Mouse (Mus musculus) gonadal fat pad, adult 2 months (tissue): ENCODE data around the gene Cdc14a. TPM values are rescaled to one million over a fixed set of nuclear protein-coding genes. Genes with fewer than 3 reads are reported as not detected.
"Not testable (repeated sequence)": the region's sequence is repeated elsewhere in the genome, so short reads cannot be mapped to it uniquely, and the experiment has no call there.

Experiments used
- DNase-seq: peaks from one replicate; pipeline ENCODE4 v3.0.0-alpha.2; 2012; ENCODE audit warnings: low read depth
- polyA plus RNA-seq: library from polyadenylated mRNA; depleted of rRNA; stranded (reverse); fragments of >200 nt; gene quantifications from 2 replicates; pipeline ENCODE4 v1.2.3, GENCODE M21; 2012

The Cdc14a gene
- polyA plus RNA-seq, 1 experiment: 3.0 TPM

GRCm38 (mm10) chr3:116373196-116373595, 50.6 kb downstream of the Cdc14a start:
- no peak for DNase-seq

GRCm38 (mm10) chr3:116368868-116369437, 54.9 kb downstream of the Cdc14a start:
- no peak for DNase-seq

GRCm38 (mm10) chr3:116366125-116366524, 57.7 kb downstream of the Cdc14a start:
- no peak for DNase-seq

GRCm38 (mm10) chr3:116361906-116362305, 61.9 kb downstream of the Cdc14a start:
- no peak for DNase-seq

- DNase-seq: no peak
Measured at GRCm38 (mm10) chr3:116361101-116361500, 62.7 kb downstream of the Cdc14a start.

- no peak for DNase-seq
Measured at GRCm38 (mm10) chr3:116357866-116358265, 66.0 kb downstream of the Cdc14a start.

- DNase-seq: no peak
Measured at GRCm38 (mm10) chr3:116357180-116357579, 66.7 kb downstream of the Cdc14a start.

GRCm38 (mm10) chr3:116355026-116355788, 68.6 kb downstream of the Cdc14a start:
- DNase-seq: no peak

- DNase-seq: no peak
Measured at GRCm38 (mm10) chr3:116352486-116352885, 71.3 kb downstream of the Cdc14a start.

- DNase-seq: no peak
Measured at GRCm38 (mm10) chr3:116350389-116350967, 73.4 kb downstream of the Cdc14a start.

- not testable (repeated sequence) for DNase-seq
Measured at GRCm38 (mm10) chr3:116347571-116347970, 76.3 kb downstream of the Cdc14a start.

GRCm38 (mm10) chr3:116345245-116345644, 78.6 kb downstream of the Cdc14a start:
- no peak for DNase-seq

GRCm38 (mm10) chr3:116342251-116342650, 81.6 kb downstream of the Cdc14a start:
- DNase-seq: no peak

- no peak for DNase-seq
Measured at GRCm38 (mm10) chr3:116340950-116341624, 82.7 kb downstream of the Cdc14a start.

GRCm38 (mm10) chr3:116340281-116340680, 83.6 kb downstream of the Cdc14a start:
- DNase-seq: no peak

- no peak for DNase-seq
Measured at GRCm38 (mm10) chr3:116338616-116339015, 85.2 kb downstream of the Cdc14a start.

GRCm38 (mm10) chr3:116337840-116338239, 86.0 kb downstream of the Cdc14a start:
- DNase-seq: no peak

- no peak for DNase-seq
Measured at GRCm38 (mm10) chr3:116335036-116335435, 88.8 kb downstream of the Cdc14a start.

- DNase-seq: no peak
Measured at GRCm38 (mm10) chr3:116333711-116334110, 90.1 kb downstream of the Cdc14a start.

- DNase-seq: no peak
Measured at GRCm38 (mm10) chr3:116333229-116333628, 90.6 kb downstream of the Cdc14a start.

GRCm38 (mm10) chr3:116331811-116332464, 91.9 kb downstream of the Cdc14a start:
- no peak for DNase-seq

GRCm38 (mm10) chr3:116329976-116330375, 93.9 kb downstream of the Cdc14a start:
- no peak for DNase-seq
